ENCODE assay signal across 8 mouse cellular contexts in the genomic region with DNA sequence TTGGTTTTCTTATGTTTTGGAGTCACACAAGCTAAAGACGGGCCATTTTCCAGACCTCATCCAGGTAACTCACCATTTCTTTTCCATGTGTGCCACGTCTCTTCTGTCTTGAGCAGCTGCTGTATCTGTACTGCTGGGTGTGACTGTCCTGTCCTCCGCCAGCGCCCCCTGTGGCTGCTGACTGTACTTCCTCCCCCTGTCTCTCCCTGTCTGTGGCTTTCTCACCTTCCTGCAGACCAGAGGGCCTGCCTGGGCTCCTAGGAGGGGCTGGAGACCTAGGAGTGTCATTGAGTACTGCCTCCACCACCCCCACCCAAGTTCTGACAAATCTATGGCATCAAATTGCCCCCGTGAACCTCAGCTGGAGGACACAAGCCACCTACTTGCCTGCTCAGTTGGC. TPM values are rescaled to one million over a fixed set of nuclear protein-coding genes. Genes with fewer than 3 reads are reported as not detected.
DNase-seq lines count a peak whose midpoint lies in the region; ATAC-seq lines count a peak whose summit lies in the region.

No protein-coding gene starts in this region.

- peak; percentile 68 to 76; a peak in 3 of 4 replicates for ATAC-seq in hematopoietic stem cell, adult 5-6 weeks (replicated peaks in 1 of 2; ENCODE audit: insufficient read depth in 1 of 2, low FRiP score in 2 of 2, low TSS enrichment in 1 of 2, low read depth in 1 of 2, poor library complexity in 2 of 2, severe bottlenecking in 2 of 2)
- ATAC-seq in megakaryocyte, adult 5-6 weeks (ENCODE audit: poor library complexity, severe bottlenecking) = peak; percentile 91

- DNase-seq in gastrocnemius, postnatal 14 days = peak; percentile 47
- DNase-seq in gastrocnemius, postnatal 36 days = no peak
- DNase-seq in 416B (ENCODE audit: low read depth) = peak; percentile 61
- DNase-seq in adrenal gland, adult 18-20 months (ENCODE audit: low spot score in 2 of 2) = peak; percentile 36 to 43
- peak; percentile 64 for DNase-seq in thymus, postnatal 36 days
- no peak for DNase-seq in layer of hippocampus, adult 8-10 months (ENCODE audit: low spot score in 2 of 2)

- intact Hi-C loops in gastrocnemius, postnatal 14 days (cut with DNase I; ENCODE audit: low total_unique reads) = no loop called here
- intact Hi-C loops in gastrocnemius, postnatal 36 days (cut with DNase I) = no loop called here

RNA-seq across cellular contexts. Expression of a gene that starts 20.9 kb away (rescaled TPM):
- total RNA-seq in gastrocnemius, postnatal 14 days (2021) = 10 to 100 TPM; 15.5 to 21.9 TPM
- 10 to 100 TPM; 15.9 to 18.7 TPM for total RNA-seq in gastrocnemius, postnatal 36 days (2021)
- 10 to 100 TPM; 39.2 to 40.4 TPM for total RNA-seq in adrenal gland, adult 18-20 months (2021)
- total RNA-seq in hematopoietic stem cell, adult 5-6 weeks (2017) = 6.4 and 9.6 TPM in 2 replicates
- total RNA-seq in megakaryocyte, adult 5-6 weeks (2015) = 7.1 and 10.2 TPM in 2 replicates
- 1.9 and 2.6 TPM in 2 replicates for total RNA-seq in megakaryocyte, adult 5-6 weeks (2017)
- total RNA-seq in layer of hippocampus, adult 8-10 months (2022) = 10 to 100 TPM; 39.5 to 57.5 (median 54.0) TPM

RNA-seq across cellular contexts. Expression of a gene that starts 25.5 kb away (rescaled TPM):
- not detected for total RNA-seq in gastrocnemius, postnatal 14 days (2021)
- total RNA-seq in gastrocnemius, postnatal 36 days (2021) = not detected
- total RNA-seq in adrenal gland, adult 18-20 months (2021) = under 1 TPM; 0.20 to 0.32 TPM
- total RNA-seq in hematopoietic stem cell, adult 5-6 weeks (2017) = not detected in 2 replicates
- not detected in 2 replicates for total RNA-seq in megakaryocyte, adult 5-6 weeks (2015)
- total RNA-seq in megakaryocyte, adult 5-6 weeks (2017) = not detected in 2 replicates
- total RNA-seq in layer of hippocampus, adult 8-10 months (2022) = not detected

RNA-seq across cellular contexts. Expression of a gene that starts 29.5 kb away (rescaled TPM):
- 10 to 100 TPM; 48.4 to 50.3 TPM for total RNA-seq in gastrocnemius, postnatal 14 days (2021)
- total RNA-seq in gastrocnemius, postnatal 36 days (2021) = 10 to 100 TPM; 41.8 to 45.9 TPM
- 100 to 1,000 TPM; 218 to 327 TPM for total RNA-seq in adrenal gland, adult 18-20 months (2021)
- 34.4 and 61.9 TPM in 2 replicates for total RNA-seq in hematopoietic stem cell, adult 5-6 weeks (2017)
- 70.5 and 86.8 TPM in 2 replicates for total RNA-seq in megakaryocyte, adult 5-6 weeks (2015)
- 74.2 and 94.3 TPM in 2 replicates for total RNA-seq in megakaryocyte, adult 5-6 weeks (2017)
- 10 to 100 TPM; 37.5 to 49.4 (median 42.2) TPM for total RNA-seq in layer of hippocampus, adult 8-10 months (2022)

RNA-seq across cellular contexts. Expression of a gene that starts 42.7 kb away (rescaled TPM):
- total RNA-seq in gastrocnemius, postnatal 14 days (2021) = 1 to 10 TPM; 2.8 to 3.2 TPM
- 1 to 10 TPM; 1.7 to 2.0 TPM for total RNA-seq in gastrocnemius, postnatal 36 days (2021)
- total RNA-seq in adrenal gland, adult 18-20 months (2021) = 1 to 10 TPM; 2.0 to 2.7 TPM
- 22.0 and 32.5 TPM in 2 replicates for total RNA-seq in hematopoietic stem cell, adult 5-6 weeks (2017)
- 7.5 and 9.3 TPM in 2 replicates for total RNA-seq in megakaryocyte, adult 5-6 weeks (2015)
- 7.7 and 8.2 TPM in 2 replicates for total RNA-seq in megakaryocyte, adult 5-6 weeks (2017)
- 1 to 10 TPM; 2.6 to 3.1 (median 2.9) TPM for total RNA-seq in layer of hippocampus, adult 8-10 months (2022)

RNA-seq across cellular contexts. Expression of a gene that starts 50.7 kb away (rescaled TPM):
- 100 to 1,000 TPM; 193 to 209 TPM for total RNA-seq in gastrocnemius, postnatal 14 days (2021)
- total RNA-seq in gastrocnemius, postnatal 36 days (2021) = 100 to 1,000 TPM; 148 to 163 TPM
- 10 to 100 TPM; 87.8 to 99.7 TPM for total RNA-seq in adrenal gland, adult 18-20 months (2021)
- 15.0 and 19.7 TPM in 2 replicates for total RNA-seq in hematopoietic stem cell, adult 5-6 weeks (2017)
- total RNA-seq in megakaryocyte, adult 5-6 weeks (2015) = 29.0 and 40.0 TPM in 2 replicates
- 20.7 and 27.1 TPM in 2 replicates for total RNA-seq in megakaryocyte, adult 5-6 weeks (2017)
- total RNA-seq in layer of hippocampus, adult 8-10 months (2022) = 100 to 1,000 TPM; 181 to 211 (median 191) TPM

Comparison
In these comparisons a context has a peak if more than half of its experiments do, and no peak if none do; other contexts are left out.
1. DNase-seq: peak in gastrocnemius, postnatal 14 days (single experiment), 416B (single experiment), adrenal gland, adult 18-20 months (2 of 2) and thymus, postnatal 36 days (2 of 2); none in gastrocnemius, postnatal 36 days (0 of 2) and layer of hippocampus, adult 8-10 months (0 of 2).